Mouse (Mus musculus): ENCODE data around the gene Loxl3.
A peak's percentile ranks its signal among the peaks of the same experiment; 100 is the strongest.

GRCm38 (mm10) chr6:83078324-83078858 lies 44.4 kb downstream of the Loxl3 start:
- TF ChIP-seq POLR2A (IDR thresholded peaks at IDR 0.05; ENCODE audit: low read depth, low read length) (0 out of 2 replicates have a peak, but pooled peaks have one; percentile 3), CTCF (IDR thresholded peaks at IDR 0.05; ENCODE audit: extremely low read depth, insufficient read depth, insufficient read length, insufficient replicate concordance) (peak; percentile 67)
